Mouse (Mus musculus): Measurements from ENCODE around the gene Gp1bb.

DNA sequence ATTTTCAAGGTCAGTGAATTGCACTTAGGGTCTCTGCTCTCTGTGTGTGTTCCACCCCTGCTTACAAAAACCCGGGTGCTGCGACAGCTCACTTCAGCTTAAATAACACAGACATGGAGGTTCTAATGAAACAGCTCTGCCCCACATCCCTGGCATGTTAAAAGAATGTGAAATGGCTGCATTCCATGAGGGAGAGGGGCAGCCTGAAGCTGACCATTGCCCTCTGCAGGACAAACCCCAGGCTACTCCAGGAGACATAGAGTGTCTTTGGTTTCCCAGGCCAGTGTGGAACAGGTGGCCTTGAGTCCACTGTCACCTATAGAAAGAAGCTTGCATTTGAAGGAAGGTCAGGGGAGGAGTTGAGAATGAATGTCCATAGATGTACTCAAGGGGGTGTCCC lies 41.8 kb downstream of the Gp1bb start:
- TF ChIP-seq CTCF (IDR thresholded peaks at IDR 0.05; ENCODE audit: low read depth, low read length) (no peak), GATA1 (IDR thresholded peaks at IDR 0.05; ENCODE audit: borderline replicate concordance, low read length) (no peak), POLR2AphosphoS5 (IDR thresholded peaks at IDR 0.05; ENCODE audit: insufficient replicate concordance, low read depth, low read length) (no peak)
